Mouse (Mus musculus) spleen, postnatal 14 days (tissue): Measurements from ENCODE around the gene Gjc2.

ENCODE experiments used
- DNase-seq, 2 experiments: peaks; one replicate each; pipeline ENCODE4 v3.0.0; 2021 to 2022; ENCODE audit warnings: low spot score in 2 of 2

Gjc2 gene

GRCm38 (mm10) chr11:59161398-59161797 is 21.6 kb downstream of the Gjc2 start:
- no peak for DNase-seq

GRCm38 (mm10) chr11:59159558-59159957 is 23.5 kb downstream of the Gjc2 start:
- DNase-seq: no peak

DNA sequence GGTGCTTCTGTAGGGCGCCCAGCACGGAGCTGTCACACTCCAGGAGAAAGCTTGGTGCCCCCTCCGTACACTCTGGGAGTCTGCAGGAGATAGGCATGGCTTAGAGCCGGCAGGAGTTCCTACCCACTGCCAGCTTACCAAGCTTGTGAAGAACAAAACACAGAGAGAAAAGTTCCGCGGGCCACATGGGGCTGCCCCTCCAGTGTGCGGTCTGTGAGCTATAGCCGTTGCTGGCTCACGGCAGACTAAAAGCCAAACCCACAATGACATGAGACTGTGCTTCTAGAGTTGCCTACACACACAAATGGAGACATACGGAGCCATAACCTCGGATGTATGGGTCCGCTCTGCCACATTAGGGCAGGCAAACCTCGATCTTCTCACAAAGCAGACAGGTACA is 23.9 kb downstream of the Gjc2 start:
- no peak for DNase-seq

- no peak for DNase-seq
These were observed 27.1 kb downstream of the Gjc2 start for GRCm38 (mm10) chr11:59155900-59156299.

GRCm38 (mm10) chr11:59154220-59154619 is 28.8 kb downstream of the Gjc2 start:
- no peak for DNase-seq

GRCm38 (mm10) chr11:59151729-59152128 is 31.3 kb downstream of the Gjc2 start:
- no peak for DNase-seq

- no peak for DNase-seq
These were observed 33.7 kb downstream of the Gjc2 start for GRCm38 (mm10) chr11:59149302-59149701.

- DNase-seq: no peak
These were observed 40.1 kb downstream of the Gjc2 start for GRCm38 (mm10) chr11:59142962-59143361.

DNA sequence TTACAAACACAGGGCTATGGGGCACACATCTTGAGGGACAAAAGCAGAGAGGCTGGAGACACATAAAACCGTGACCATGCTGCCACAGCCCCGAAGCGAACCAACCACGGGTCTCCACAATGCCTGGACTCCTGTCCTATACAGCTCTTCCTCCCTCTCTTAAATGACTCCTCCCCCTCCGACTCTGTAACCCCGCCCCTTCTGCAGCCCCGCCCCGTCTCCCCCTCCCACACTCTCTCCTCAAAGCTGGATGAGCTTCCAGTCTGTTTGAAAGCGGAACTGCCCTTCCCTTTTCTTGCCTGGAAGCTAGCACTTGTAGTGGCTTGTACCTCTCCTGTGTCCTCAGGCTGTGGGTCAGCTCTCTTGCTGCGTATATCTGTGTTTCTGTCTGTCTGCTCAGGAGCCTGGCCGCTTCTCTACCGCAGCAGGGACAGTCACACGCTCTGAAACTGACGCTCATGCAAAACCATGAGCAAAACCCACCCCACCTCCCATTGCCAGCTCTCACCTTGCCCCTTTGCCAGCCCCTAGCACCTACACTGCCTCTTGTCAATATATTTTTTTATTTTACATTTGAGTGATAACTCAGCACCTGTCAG is 41.1 kb downstream of the Gjc2 start:
- no peak for DNase-seq

DNA sequence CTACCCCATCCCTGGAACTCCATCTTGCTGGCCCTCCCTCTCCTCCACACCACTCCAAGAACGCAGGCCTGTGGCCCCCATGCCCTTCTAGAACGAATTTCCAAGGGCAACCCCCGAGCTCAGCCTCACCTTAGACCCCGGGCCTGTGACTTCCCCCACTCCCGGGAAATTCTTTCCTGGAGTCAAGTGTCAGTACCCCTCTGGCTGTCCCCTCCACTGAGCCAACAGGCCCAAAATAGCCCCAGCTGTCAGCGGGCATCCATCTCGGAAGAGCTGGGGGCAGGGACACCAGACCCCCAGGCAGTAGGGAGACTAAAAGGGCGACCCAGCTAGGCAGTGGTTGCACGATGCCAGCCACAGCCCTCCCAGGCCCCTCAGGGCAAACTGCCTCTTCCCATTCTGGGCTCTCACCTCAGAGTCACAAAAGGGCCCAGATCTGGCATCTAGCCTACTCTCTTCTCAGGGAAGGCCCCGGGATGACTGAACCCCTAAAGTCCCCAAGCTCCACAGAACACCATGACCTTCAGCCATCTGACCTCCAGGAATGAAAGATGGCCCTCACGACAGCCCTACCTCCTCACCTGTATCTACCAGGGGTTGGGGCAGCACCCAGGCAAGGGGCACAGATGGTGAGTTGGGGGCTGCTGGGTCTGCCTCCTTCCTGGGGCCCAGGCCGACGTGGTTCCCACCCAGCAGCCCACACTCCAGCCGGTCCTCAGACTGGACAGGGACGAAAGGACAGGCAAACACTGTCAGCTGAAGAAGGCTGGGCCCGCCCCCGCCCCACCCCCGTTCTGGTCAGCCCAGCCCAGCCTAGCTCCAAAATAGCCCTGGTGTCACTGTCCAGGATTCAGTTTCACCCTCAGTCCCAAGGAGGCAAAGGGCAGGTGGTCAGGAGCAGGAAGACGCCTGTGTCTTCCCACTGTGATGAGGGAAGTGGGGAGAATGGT is 44.2 kb downstream of the Gjc2 start:
- no peak for DNase-seq

- DNase-seq: no peak
These were observed 45.9 kb downstream of the Gjc2 start for GRCm38 (mm10) chr11:59136994-59137706.

GRCm38 (mm10) chr11:59135904-59136452 is 47.0 kb downstream of the Gjc2 start, which contains the start of gene Obscn:
Gene Obscn, minus strand, starts transcription at chr11:59136402.
- DNase-seq: no peak

- DNase-seq: no peak
These were observed 47.8 kb downstream of the Gjc2 start for GRCm38 (mm10) chr11:59135051-59135820.

- no peak for DNase-seq
These were observed 48.5 kb downstream of the Gjc2 start for GRCm38 (mm10) chr11:59134373-59134997.

GRCm38 (mm10) chr11:59132065-59132464 is 50.9 kb downstream of the Gjc2 start:
- no peak for DNase-seq

DNA sequence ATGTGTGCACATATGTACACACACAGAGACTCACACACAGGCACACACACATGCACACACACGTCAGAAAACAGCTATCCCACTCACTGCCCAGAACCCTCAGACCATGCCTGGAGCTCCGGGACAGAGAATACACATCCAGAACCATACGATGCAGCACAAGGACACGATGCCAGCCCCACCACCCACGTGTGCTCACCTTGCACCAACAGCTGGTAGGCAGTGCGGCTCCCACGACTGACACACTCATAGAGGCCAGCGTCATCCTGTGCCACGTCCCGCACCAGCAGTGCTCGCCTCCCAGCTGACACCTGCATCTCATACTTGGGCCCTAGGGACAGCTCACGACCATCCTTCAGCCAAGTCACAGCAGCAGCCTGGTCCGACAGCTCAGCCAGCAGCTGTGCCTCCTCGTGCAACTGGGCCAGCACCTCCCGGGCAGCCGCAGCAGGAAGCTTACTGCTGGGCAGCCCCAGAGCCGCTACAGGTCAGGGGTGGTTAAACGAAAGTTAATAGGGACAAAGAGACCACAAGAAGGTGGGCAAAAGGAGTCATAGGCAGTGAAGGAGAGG is 51.6 kb downstream of the Gjc2 start:
- no peak for DNase-seq

- no peak for DNase-seq
These were observed 52.2 kb downstream of the Gjc2 start for GRCm38 (mm10) chr11:59130782-59131181.
